Mouse (Mus musculus) left cerebral cortex, adult 18-20 months (tissue): ENCODE data around the gene Ppip5k2. TPM values are rescaled to one million over a fixed set of nuclear protein-coding genes. Genes with fewer than 3 reads are reported as not detected.
"Not testable (repeated sequence)": the region's sequence is repeated elsewhere in the genome, so short reads cannot be mapped to it uniquely, and the experiment has no call there.

Experiments used
- DNase-seq, 2 experiments: peaks; one replicate each; pipeline ENCODE4 v3.0.0; 2021 to 2022; ENCODE audit warnings: low spot score in 2 of 2, mixed read lengths in 1 of 2
- long read RNA-seq, 2 experiments: library from polyadenylated mRNA; stranded (forward); transcript quantifications; one replicate each; pipeline ENCODE4 v2.0.0; 2021
- total RNA-seq, 2 experiments: library from RNA; stranded (reverse); gene quantifications; 2 replicates each; pipeline ENCODE4 v1.2.3; 2021

Ppip5k2 gene
- 10 to 100 TPM; 24.8 to 29.2 TPM for total RNA-seq
- long read RNA-seq, experiment 1, full-length matches to known transcripts = 2 of 6 reads
- long read RNA-seq, experiment 1, partial matches to known transcripts = 1 of 6 reads
- long read RNA-seq, experiment 1, other reads (novel, unspliced or antisense) = 3 of 6 reads
- long read RNA-seq, experiment 2, partial matches to known transcripts = 1 of 7 reads
- long read RNA-seq, experiment 2, other reads (novel, unspliced or antisense) = 6 of 7 reads

DNA sequence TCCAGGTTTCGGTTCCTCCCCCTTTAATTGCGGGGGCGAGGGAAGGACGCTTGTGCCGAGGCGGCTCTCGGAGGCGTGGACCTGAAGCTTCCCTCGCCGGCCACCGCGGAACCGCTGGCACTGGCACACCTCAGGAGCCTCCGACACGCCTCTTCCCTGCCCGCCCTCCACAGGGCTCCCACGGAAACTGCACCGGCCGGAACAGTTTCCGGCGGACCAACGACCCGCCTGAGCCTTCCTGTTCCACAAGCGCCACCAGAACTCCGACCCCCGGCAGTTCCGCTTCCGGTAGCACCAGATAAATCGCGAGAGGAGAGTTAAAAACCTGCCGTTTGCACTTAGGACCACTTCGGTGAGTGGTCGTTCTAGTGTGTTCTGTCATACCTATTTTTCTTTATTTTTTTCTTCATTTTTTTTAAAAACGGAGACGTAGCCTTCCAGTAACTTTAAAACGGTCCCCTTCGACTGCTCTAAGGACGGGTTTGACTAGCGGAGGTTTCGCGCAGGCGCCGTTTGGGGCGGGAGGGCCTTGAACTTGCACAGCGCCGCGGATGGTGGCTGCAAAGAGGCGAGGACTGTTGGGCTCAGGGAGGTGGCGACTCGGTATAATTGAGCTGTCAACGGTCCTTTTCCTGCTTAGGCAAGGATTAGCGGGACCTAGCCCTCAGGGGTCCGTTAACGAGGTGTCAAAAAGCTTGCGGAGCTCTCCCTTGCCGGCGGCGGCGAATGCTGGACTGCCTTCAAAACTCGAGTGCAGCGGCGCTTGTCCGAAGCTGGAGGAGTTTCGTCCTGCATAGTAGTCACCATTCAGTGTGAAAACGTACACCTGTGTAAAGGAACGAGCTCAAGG lies at the start of gene Ppip5k2, which contains the start of gene Gin1:
Gene Ppip5k2, minus strand, starts transcription at position 508 of the 850 bp plus-strand sequence.
Gene Gin1, plus strand, starts transcription at position 269 of the 850 bp plus-strand sequence.
- peak; percentile 91 to 96 for DNase-seq

DNA sequence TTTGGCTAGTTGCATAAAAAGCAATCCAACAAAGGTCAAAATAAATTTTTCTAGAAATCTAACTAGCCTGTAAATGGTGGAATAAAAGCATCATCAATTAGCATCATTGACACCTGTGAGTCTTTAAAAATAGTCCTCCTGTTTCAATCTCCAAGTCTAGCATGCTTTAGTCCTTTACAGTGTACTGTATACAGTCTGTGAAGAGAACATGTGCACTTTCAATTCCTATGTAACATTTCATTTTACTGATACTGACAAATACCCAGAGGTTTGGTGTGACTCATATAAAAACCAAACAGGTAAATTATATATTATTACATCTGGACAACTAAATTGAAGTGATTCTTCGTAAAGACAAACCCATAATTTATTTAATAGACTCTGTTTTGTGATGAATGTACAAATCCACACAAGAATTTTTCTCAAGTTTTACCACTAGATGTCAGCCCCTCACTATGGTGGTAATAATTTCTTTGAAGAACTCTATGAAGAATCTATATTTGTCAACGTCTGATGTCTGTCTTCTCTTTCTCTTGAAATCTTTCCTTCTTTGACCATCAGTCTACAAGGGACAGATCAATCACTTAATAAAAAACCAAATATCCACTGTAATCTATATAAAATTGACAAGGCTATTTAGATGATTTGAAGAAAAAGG lies 39.2 kb upstream of the Ppip5k2 start:
- no peak for DNase-seq

DNA sequence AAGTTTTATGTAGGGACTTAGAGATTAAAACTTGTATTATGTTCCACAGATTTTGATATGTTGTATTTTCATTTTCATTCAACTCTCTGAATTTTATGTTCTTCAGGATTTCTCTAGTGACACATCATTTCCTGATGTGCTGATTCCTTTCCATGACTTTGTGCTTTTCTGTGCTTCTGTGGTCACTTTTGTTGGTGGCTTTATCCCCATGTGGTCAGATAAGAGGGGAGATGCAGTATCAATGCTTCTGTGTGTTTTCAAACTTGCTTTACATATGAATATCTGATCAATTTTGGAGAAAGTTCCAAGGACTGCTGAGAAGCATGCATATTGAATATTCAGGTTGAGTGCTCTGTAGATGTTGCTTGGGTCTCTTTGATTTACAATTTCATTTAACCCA lies 34.3 kb upstream of the Ppip5k2 start:
- DNase-seq = no peak

DNA sequence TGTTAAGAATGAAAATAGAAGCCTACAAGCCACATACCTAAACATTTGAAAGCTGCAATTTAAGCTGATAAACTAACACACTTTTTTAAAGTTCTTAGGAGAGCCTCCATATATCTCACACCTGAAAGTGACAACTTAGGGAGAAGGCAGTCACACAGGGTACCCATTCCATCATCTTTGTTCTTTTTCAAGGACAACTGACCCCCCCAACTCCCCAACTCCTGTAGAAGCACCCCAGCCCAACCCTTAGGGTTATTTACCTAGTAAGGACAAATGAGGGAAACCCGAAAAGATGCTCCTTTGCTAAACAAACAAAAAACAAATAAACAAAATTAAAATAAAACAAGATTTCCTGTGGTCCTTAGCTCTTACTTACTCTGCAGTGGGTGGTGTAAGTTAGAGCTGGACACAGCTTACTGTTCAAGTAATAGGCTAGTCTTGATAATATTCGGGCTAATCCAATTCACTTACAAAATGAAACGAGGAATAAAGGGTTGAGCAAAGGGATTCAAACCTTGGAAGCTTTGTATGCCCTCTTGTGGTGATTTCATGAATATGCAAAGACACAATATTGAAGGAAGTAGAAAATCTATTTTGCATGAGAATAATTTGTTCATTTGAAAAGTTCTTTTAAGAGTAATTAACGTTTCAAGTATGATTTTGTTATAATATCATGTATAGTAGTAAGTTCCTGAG lies 32.1 kb upstream of the Ppip5k2 start:
- no peak for DNase-seq

DNA sequence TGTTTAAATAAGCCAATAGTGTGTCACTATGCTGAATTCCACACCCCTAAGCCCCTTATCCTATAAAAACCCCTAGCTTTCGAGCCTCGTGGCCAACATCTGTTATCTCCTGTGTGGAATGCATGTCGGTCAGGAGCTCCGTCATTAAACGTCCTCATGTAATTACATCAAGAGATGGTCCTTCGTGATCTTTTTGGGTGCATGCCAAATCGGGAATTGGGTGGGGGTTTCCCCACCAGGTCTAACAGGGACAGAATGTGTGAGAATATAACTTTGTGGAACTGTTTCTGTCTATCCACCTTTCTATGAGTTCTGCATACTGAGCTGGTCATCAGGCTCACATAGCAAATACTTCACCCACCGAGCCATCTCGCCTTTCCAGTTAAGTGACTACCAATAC lies 25.7 kb upstream of the Ppip5k2 start:
- DNase-seq = no peak

DNA sequence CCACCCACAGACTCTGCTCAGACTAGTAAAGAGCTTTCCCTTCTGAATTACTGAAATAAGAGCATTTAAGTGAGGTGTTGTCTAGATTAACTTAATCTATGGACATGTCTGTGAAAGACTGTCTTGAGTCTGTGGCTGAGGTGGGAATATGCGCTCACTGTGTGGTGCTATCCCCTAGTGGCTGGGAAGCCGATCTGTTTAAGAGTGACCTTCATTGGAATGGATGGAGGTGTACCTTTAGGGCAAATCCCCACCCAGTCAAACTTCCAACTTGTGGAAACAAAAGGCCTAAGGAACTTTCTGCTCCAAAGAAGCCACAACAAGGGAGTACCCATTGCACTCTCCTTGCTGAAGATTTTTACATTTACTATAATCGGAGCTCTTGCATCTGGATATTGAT lies 23.9 kb upstream of the Ppip5k2 start:
- DNase-seq = no peak

DNA sequence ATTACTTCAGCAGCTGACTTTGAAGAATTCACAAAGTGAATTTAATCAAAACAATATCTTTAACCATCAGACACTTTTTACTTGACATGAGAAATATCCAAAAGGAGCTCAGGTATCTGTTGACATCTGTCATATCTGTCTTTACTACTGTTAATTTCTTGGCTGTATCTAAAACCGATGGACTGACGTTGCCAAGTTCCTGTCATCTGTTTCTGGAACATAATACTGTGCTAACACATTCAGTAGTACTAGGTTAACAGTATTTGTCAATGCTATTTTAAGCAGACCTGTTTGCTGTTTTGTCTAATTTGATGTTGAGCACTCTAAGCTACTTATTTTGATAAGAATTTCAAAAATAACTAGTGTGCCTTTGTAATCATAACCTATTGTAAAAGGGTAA lies 18.3 kb upstream of the Ppip5k2 start:
- no peak for DNase-seq

DNA sequence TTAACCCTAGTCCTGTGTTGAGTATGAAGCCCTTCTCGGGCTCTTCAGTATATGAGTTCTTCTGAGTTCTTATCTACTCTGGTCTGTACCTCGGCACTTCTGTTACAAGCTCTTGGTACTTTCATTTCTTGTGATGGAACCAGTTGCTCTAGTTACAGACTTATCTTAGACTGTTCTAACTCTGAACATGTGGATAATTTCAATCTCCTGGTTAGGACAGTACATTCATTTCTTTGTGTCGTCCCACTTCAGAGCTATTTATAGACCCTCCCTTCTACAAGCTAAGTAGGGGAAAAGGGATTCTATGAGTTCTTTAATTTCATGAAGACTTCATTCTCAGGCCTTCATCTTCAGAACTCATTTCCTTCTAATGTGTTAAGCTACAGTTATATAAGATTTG lies 17.5 kb upstream of the Ppip5k2 start:
- DNase-seq = no peak

DNA sequence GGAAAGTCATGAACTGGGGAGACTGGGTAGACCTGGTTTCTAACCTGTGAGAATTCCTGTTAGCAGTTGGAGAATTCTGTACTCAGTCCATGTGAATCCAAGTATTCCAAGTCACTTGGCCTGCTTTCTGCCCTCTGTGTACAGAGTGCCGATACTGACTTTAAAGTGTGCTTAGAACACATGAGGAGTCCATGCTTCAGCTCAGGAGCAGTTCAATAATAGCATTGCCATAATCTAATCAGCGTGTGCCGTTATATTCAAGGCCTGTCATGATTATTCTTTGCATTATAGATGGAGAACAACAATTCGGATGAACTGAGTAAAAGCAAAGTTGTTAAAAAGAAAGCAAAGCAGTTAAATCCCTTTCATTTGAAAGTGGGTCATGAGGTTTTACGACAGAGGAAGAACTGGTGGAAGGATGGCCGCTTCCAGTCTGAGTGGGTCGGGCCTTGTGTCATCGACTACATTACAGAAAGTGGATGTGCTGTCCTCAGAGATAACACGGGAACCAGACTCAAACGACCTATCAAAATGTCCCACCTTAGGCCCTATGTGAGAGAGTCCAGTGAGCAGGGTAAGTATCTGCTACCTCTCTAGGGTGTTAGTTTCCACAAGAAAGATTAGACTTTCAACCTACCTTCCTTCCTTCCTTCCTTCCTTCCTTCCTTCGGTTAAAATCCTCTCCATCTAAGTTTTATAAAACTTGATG lies 15.6 kb upstream of the Ppip5k2 start:
- no peak for DNase-seq

DNA sequence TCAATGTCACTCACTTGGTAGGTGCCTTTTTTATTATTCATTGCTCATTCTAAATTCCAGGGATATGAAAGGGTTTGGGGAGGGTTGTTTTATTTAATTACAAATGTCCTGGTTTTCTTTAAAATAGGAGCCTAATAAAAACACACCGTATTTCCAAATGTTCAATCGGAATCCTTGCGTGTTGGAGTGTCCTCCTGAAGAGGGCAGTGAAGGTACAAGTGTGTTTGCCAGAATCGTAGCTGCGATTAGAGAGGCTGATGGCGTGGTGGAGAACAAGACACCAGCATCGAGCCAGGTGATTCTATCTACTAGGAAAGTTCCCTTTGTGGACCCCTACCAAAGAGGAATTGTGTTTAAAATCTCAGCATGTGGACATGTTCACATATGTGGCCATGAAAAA lies 14.7 kb upstream of the Ppip5k2 start:
- no peak for DNase-seq

DNA sequence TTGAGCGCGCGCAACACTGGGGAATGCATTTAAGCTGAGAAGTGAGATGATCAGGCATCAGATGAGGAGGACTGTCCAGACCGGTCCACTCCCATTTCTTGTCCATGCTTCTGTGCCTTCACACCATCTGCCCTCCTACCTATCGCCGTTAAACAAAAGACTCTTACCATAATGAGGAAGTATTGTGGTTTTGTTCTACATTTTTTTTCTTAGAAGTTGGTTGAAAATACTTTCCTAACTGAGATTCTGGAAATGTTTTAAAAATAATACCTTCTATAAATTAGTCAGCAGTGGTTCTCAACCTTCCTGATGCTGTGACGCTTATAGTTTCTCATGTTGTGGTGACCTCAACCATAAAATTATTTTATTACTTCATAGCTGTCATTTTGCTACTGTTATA lies 11.5 kb upstream of the Ppip5k2 start:
- DNase-seq = no peak

DNA sequence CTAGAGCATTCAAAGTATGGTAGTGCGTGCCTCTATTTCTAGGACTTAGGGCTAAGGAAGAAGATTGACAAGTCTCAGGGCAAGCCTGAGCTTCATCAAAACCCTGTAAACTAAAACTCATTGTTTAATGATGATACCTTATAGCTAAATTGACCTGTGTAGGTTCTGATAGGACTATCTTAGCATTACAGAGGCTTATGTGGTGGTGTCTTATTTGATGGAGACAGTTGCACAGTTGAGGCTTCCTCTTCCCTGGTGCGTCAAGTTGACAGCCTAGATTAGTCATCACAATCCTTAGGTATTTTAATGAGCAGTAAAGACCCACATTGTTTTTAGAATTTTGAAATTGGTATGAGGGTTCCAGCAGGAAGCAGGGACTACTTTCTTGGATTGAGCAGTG lies 3.8 kb upstream of the Ppip5k2 start:
- no peak for DNase-seq

DNA sequence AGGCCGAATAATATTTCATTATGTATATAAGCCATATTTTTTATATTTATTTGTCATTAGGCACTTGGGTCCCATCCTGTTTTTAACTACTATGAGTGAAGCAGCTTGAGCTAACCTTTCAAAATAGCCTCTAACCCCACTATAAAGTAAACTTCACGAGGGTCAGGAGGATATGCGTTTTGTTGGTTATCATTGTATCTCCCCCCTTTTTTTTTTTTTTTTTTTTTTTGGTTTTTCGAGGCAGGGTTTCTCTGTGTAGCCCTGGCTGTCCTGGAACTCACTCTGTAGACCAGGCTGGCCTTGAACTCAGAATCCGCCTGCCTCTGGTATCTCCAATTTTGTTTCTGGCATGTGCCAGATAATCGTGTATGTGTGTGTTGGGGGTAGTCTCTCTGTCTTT lies 3.2 kb upstream of the Ppip5k2 start:
- no peak for DNase-seq

DNA sequence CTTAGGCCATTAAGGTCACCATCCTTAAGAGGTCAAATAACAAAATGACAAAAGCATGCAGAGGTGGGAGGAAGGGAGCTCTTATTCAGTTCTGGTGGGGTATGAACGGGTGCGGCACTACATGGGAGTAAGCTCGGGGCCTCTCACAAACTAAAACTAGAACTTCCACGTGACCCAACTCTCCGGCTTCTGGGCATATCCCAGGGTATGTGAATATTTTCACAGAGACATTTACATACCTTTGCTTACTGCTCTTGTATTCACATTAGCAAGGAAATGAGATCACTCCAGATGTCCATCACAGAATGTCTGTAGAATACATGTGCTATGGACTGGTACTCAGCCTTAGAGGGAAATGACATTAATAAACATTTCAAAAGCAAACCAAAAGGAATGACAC lies 1.5 kb upstream of the Ppip5k2 start:
- no peak for DNase-seq

DNA sequence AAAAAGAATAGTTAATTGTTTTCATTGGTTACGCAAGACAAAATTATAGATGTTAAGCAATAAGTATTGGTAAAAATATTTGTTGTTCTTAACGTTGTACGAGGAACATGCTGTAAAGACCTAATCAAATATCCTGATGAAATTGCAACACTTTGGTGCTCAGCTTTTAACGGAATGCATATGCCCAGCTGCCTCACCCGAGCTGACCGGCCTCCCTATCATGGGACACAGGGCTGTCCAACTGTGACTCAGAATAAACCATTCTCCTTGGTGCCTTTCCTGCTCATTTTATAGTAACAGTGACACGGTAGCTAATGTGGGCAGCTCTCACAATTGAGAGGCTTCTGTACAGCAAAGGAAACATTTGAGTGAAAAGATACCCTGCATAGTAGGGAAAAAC lies 907 bp upstream of the Ppip5k2 start:
- no peak for DNase-seq

DNA sequence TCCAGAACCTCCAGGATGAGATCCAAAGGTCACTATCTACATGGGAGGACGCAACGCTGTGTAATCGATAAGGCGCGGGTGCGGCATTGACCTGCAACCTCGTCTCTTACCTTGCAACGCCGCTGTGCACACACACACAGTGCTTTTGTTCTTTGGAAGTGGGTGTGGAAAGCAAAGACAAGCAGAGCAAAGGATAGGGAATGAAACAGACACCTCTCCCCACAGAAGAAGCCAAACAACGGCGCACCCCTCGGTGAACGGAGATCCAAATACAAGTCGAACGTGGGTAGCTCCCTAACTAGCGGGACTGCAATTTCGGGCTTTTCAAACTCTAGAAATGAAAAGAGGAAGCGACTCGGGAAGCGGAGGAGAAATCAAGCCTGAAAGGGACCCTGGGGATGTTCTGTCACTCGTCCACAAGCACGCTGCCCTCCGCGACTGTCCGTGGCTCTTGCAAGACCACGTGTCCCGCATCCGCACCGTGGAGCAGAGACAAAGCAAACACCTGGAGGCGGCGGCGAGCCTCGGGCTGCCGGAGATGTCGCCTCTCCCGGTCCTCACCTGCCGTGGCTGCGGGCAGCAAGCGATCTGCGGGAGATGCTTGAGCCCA lies 812 bp downstream of the Ppip5k2 start:
- DNase-seq = peak in 1 of 2 experiments; percentile 39

DNA sequence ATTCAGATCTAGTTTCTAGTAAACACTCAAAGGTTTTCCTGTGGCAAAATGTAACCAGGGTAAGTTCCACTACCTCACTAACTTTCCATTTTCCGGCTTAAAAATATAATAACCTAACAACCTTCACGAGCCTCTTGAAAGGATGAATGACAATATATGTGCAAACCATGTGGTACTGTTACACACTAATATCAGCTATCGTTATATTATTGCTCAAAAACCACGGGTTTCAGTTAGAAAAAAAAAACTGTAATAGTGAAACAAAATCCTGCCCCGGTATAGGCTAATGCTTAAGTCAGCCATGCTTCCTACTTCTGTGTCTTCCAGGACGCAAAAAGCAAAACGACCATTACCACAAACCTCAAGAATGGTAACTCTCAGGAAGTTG lies 1.3 kb downstream of the Ppip5k2 start:
- DNase-seq = no peak

DNA sequence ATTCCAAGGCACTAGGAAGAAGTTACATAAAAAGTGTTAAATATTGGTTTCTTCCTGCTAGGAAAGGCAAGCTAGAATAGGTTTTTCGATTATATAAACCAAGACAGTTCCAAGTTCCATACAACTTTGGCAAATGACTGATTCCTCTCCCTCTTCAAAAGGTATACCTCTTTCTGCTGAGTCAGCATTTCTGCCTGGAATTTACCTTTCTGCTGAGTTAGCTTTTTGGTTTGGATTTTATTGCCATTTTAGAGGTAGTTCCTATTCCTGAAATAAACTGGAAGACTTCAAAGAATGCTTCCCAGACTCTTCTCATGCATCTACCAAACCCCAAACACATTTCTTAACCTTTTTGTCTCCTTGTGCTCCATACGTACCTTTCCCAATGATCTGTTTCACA lies 2.1 kb downstream of the Ppip5k2 start:
- DNase-seq = no peak

DNA sequence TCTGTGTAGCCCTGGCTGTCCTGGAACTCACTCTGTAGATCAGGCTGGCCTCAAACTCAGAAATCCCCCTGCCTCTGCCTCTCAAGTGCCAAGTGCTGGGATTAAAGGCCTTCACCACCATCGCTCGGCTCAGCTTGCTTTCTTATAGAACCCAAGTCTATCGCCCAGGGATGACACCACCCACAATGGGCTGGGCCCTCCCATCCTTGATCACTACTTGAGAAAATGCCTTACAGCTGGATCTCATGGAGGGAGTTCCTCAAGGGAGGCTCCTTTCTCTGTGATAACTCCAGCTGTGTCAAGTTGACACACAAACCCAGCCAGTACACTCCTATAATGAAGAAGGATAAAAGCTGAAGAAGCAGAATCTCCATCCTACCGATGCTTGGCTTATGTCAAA lies 4.5 kb downstream of the Ppip5k2 start:
- DNase-seq = not testable (repeated sequence)

DNA sequence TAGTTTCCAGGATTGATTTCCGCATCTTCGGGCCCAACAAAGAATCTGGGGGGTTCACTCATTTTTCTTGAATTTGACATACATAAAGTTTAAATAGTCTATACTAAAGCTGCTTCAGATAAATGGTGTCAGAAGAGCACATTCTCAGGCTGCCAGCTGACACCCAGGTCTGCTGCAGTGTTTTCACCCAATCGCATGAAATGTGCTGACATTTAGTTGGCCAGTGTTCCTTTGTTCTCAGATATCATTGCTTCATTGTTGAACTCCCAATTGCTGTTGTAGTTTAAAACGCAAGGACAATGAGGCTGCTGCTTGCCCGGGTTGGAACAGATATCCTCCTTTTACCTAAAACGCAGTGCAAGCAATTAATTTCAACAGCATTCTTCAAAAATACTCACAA lies 8.7 kb downstream of the Ppip5k2 start:
- no peak for DNase-seq

DNA sequence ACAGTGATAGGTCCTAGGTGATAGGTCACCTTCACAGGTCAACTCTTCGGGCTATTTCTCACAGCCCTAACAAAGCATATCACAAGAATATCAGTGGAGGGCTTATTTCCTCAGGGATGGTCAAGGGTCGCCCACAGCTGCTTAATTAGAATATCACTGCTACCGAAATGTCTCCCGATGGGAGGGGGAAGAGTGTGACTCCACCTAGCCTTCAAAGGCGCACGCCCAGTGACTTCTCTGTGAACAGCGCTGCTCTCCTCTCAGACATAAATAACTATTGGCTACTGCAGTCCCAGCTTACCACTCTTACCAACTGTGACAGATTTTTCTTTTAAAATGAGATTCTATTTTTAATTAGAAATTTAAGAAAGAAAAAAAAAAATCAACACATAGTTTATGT lies 9.6 kb downstream of the Ppip5k2 start:
- DNase-seq = no peak
